Mouse (Mus musculus) liver, postnatal 0 days (tissue): ENCODE results near the gene Arhgap15.

Experiments used
- CTCF ChIP-seq: sonication (generic); IDR thresholded peaks from 2 replicates; pipeline ENCODE4 v1.5.1; 2016; ENCODE audit warnings: antibody characterized with exemption, low read depth
- EP300 ChIP-seq: IDR thresholded peaks from 2 replicates; pipeline ENCODE4 v1.6.1; 2016; ENCODE audit warnings: antibody characterized with exemption, low read depth, mild to moderate bottlenecking

DNA sequence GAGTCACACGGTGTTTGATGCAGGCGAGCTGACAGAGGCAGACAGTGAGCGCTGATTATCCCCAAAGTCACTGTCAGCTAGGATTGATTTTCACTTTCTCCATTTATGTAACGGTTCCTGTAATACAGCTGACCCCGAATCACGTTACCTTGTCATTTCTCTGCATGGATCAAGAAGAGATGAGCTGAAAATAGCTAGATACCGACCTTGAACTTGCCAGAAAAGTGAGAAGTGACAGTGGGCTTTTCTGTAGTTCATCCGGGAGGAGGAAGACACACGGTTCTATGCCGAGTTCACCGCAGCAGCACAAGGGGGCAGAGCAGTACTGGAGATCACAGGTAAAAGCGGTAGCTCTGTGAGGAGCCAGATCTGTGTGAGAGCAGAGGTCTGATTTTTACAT, 38.5 kb downstream of the Arhgap15 start:
- TF ChIP-seq CTCF, result peak; percentile 57
- no peak for TF ChIP-seq EP300
